Mouse (Mus musculus) megakaryocyte, embryonic 14.5 days (primary cell): ENCODE measurements around the gene Cog6.

ENCODE experiments used
- FLI1 ChIP-seq: IDR thresholded peaks from 2 replicates; pipeline ENCODE4 v1.6.1; 2012; ENCODE audit warnings: low read length, inconsistent platforms, mixed read lengths
- GATA1 ChIP-seq: IDR thresholded peaks from 3 replicates; pipeline ENCODE4 v1.6.1; 2012; ENCODE audit warnings: mixed read lengths, low read length, inconsistent platforms, borderline replicate concordance

DNA sequence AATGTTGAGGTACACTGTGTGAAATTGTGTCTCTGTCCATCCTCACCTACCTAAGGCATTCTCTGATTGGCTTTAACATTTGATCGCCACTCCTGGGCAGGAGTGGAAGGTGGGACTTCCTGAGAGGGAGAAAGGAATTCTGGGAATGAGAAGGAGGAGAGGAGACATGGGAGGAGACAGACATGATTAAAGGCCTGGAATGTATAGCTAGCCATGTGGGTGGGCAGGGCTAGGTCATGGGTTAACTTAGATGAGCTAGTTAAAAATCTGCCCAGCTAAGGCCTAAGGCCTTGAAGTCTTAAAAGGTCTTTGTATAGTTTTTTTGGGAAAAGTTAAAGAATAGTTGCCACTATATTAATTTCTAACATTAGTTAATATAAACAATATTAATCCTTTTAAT, 19.7 kb downstream of the Cog6 start:
- TF ChIP-seq FLI1: no peak
- no peak for TF ChIP-seq GATA1
